Mouse (Mus musculus) spleen, postnatal 10 days (tissue): ENCODE data around the gene Slc17a7.
A peak's percentile ranks its signal among the peaks of the same experiment; 100 is the strongest.
"Not testable (repeated sequence)": the region's sequence is repeated elsewhere in the genome, so short reads cannot be mapped to it uniquely, and the experiment has no call there.

Experiments
- DNase-seq, 2 experiments: peaks; one replicate each; pipeline ENCODE4 v3.0.0; 2021 to 2022; ENCODE audit warnings: low spot score in 2 of 2

The Slc17a7 gene

DNA sequence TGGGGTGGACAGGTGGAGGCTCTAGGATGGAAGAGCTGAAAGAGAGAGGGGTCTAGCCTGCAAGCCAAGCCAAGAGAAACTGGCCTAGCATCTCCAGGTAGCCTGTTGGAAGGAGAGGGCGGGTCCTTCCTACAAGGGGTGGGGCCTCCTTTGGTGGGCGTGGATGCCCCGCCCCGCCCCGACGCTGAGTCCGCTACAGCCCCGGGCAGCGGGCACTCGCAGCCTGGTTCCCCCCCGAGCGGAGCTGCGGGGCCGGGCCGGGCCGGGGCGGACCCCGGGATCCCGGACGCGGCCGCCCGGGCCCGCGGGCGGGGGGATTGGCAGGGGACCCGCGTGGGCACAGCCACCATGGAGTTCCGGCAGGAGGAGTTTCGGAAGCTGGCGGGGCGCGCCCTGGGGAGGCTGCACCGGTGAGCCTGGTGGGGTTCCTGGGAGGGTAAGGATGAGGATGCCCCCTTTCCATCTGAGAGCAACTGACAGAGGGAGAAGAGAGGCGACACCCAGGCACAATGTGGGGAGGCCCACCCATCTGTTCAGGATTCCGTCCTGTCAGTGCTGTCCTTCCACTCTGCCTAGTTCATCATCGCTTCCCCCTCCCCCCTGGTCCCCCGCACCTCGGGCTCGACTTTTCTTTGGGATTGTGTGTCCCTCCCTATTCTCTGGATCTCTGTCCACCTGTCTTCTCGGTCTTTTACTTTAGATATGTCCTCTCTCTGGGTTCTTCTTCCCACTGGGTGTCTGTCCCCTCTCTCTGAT lies at the start of gene Slc17a7:
TSS of gene Slc17a7 (plus strand) at position 215 of the 756 bp plus-strand sequence.
- peak in 1 of 2 experiments; percentile 46 for DNase-seq

GRCm38 (mm10) chr7:45117566-45117965 lies 46.2 kb upstream of the Slc17a7 start:
- DNase-seq = no peak

- no peak for DNase-seq
Observed at GRCm38 (mm10) chr7:45118336-45118735, 45.4 kb upstream of the Slc17a7 start.

DNA sequence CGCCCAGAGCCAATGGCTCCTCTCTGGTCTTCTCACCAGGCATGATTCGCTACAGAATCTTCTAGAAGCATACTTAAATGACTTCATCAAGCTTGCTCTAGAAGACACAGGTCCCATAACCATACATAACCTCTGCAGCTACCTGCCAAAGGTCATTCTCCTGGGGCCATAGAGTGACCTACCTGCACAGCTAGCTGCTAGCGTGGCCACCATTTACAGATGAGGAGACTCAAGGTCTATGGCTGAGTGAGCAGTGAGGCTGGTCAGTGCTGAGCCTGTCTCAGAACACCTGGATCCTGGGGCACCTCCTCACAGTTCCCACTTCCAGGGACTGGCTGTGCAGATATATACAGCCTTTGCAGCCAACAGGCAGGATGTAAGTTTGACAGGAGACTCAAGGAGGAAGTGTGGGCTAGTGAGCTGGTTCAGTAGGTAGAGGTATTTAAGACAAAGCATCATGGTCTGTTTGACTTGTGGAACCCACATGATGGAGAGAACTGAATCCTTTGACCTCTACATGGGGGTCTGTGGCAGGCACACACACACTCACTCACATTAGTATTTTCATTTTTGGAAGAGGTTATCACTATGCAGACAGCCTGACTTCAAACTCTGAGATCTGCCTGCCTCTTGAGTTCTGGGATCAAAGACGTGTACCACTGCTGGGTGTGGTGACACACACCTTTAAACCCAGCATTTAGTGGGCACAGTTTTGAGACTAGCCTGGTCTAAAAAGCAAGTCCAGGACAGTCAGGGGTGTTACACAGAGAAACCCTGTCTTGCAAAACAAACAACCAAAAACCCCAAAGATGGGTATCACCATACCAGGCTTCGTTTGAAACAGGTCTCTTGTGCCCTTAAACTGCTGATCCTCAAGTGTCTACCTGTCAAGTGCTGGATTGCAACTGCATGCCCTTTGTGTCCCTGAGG lies 43.7 kb upstream of the Slc17a7 start:
- no peak for DNase-seq

GRCm38 (mm10) chr7:45121404-45121803 lies 42.3 kb upstream of the Slc17a7 start:
- DNase-seq = peak; percentile 45 to 80

DNA sequence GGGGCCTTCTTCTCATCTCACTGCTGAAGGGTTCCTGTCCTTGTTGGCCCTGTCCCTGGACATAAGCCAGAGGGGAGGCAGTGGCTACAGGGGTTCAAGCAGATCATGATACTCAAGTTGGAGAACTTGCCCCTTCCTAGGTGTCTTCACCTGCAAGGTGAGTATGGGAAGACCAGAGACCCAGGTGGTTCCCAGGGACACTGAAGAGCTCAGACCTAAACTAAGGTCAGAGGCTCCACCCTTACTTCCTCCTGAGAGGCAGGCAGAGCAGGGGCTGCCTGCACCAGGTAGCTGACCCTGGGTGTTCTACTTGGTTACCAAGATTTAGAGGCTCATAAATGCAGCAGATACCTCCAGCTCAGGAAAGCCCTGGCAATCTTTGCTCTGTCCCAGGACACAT lies 41.8 kb upstream of the Slc17a7 start:
- no peak for DNase-seq

GRCm38 (mm10) chr7:45122561-45123185 lies 41.1 kb upstream of the Slc17a7 start:
- no peak for DNase-seq

GRCm38 (mm10) chr7:45123186-45123570 lies 40.6 kb upstream of the Slc17a7 start:
- peak in 1 of 2 experiments; percentile 68 for DNase-seq

DNA sequence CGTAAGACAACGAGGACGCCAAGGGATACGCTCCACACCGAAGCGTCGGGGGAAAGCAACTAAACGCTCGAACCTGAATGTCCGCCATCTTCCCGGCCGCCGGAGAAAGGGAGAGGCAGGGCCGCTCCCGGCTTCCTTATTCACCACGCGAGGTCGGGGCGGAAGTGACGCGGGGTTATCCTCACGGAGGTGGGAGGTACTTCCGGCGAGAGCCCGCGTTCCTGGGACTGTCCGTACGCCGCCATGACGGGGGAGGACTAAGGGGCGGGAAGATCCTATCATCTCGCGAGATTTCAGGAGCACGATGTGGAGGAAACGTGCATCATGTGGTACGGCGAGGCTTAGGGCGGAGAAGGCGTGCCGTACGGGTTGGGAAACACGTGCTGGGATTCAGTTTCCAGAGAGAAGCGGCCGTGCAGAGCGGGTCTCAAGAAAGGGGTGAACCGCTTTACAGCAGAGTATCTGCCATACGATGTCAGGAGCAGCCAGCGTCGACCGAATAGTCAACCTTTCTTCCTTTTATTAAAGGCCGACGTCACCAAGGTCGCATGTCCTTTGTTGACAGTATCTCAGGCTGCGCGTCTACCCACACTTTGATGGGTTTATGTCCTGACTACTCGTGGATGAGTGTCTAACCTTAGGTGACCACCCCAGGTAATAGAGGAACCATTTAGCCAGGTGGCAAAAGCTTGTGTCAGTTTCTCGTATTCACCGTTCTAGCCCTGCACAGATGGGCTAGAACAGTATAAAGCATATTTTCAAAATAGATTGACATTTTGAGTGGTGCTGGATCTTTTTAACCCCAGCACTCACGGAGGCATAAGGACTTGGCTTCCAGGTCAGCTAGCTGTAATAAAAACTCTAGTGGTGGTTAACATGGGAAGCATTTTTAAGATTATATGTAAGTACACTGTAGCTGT lies 39.3 kb upstream of the Slc17a7 start, which contains the start of gene Rps11:
TSS of gene Rps11 (minus strand) at position 216 of the 920 bp plus-strand sequence.
- peak; percentile 91 to 98 for DNase-seq

GRCm38 (mm10) chr7:45125144-45125600 lies 38.6 kb upstream of the Slc17a7 start:
- no peak for DNase-seq

DNA sequence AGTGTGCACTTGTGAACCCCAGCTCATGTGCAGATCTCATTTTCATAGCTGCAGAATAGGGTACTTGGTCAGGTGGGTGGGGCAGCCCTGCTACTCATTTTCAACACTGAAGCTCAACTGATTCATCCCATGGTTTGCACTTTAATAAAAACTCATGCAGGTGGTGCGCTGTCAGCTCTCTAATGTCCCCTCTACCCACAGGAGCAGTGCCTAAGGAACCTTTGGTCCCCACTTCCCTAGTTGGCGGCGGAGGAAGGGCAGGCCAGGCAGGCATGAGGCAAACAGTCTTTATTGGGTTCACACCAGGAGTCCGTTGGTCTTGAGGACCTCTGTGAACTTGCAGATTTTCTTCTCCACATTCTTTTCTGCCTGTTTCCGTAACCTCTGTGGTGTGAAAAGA lies 38.1 kb upstream of the Slc17a7 start:
- not testable (repeated sequence) for DNase-seq

DNA sequence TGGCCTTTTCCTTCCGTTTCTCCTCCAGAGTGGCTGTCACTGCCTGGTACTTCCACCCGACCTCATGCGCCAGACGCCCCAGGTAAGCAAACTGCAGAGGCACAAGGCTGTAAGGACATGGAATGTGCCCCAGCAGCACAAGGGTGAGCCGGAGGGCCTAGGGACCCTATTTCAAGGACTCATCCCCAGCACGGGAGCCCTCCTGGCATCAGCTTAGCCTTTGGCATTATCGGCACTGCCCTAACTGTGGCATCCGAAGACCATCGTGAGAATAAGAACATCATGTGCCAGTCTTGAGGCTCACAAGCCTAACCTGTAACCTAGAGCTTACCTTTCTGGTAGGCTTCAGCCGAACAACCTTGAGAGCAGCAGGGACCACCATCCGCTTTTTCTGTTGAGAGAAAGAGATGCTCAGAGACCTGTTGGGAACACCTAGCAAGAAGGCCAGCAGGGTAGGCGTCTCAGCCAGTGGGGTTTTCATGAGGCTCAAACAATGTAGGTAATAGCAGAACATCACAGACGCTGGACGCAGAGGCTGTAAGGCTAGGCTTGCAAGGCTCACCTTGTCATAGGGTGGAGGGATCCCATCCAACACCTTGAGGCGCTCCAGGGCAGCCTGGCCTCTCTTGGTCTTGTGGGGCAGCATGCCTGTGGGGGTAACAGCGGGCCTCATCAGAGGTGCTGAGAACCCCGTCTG lies 37.5 kb upstream of the Slc17a7 start:
- DNase-seq = no peak

- no peak for DNase-seq
Observed at GRCm38 (mm10) chr7:45126844-45127699, 36.7 kb upstream of the Slc17a7 start.

DNA sequence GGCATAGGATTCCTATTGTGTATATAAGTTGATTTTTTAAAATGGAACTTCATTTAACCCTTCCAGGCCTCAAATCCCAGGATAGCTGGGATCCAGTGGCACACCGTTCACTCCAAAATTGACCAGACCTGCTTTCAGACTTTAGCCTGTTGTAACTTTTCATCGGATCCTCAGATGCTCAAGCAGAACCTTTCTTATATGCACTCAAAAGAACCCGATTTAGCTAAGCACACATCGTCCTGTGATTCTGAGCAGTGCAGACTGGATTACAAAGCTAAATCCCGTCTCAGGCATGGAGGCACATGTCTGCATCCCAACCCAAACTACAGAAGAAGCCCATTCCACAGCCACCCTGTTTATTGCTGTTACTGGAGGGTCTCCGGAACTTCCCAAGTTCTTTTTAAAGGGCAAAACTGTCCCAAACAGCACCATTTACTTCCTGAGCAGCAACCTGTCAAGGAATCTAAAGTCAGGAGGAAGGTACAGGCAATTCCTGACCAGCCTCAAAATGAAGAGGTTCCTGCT lies 36.0 kb upstream of the Slc17a7 start:
- no peak for DNase-seq

DNA sequence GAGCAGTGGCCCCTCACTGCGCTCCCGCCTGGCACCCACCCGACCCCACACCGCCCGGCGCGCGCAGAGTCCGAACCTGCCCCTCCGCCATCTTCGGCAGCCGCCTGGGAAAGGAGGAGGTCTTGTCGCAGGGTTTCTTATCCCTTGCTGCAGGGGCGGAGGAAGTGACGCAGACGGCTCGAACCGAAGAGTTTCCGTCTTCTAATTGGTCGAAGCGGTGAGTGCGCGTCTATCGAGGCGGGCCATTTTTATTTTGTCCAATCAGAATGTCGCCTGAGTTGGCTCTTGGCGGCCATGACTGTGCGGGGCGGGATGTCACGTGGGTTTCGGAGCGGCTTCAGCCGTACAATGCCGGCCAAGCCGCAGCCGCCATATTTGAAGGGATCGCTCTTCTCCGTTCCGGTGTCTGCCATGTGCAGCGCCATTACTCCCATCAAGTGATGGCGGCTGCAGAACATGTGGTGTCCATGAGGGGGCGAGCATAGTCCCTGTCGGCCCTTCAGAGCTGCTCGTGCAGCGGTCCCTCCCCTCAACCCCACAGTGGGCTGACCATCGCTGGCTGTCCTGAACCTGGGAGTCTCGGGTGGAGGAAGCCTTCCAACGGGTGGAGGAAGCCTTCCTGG lies 35.0 kb upstream of the Slc17a7 start, which contains the start of gene Rpl13a:
TSS of gene Rpl13a (minus strand) at position 138 of the 623 bp plus-strand sequence.
- DNase-seq = peak; percentile 96 to 98

GRCm38 (mm10) chr7:45129318-45129717 lies 34.4 kb upstream of the Slc17a7 start:
- peak in 1 of 2 experiments; percentile 59 for DNase-seq

GRCm38 (mm10) chr7:45129776-45130512 lies 33.8 kb upstream of the Slc17a7 start:
- no peak for DNase-seq

DNA sequence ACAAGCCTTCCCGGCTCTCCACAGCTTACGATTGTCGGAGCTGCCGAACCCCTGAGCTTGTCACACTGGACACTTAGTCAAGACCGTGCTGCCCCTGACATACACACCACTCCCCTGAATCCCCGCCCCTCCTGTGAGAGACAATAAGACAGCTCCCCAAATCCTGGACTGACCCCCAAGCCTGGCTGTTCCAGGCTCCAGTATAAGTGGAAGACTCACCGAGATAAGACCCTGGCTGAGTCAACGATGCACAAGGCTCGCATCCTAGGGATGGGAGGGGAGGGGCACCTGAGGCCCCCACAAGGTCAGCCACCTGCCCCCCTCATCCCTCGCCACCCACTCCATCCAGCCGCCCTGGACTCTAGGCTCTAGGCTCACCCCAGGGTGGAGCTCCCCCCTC lies 31.9 kb upstream of the Slc17a7 start:
- DNase-seq = no peak
